Mouse (Mus musculus) hindbrain, embryonic 13.5 days (tissue): Measurements from ENCODE around the gene Gm27029. TPM values are rescaled to one million over a fixed set of nuclear protein-coding genes. Genes with fewer than 3 reads are reported as not detected.

Experiments used
- microRNA-seq: library from miRNA; unstranded; fragments of <30 nt; microRNA quantifications from one replicate; pipeline ENCODE4, GENCODE M21; 2016
- polyA plus RNA-seq: library from polyadenylated mRNA; unstranded; fragments of >200 nt; fragmentation: Nextera tagmentation; extraction: Ambion mirVana; gene quantifications from 2 replicates; pipeline ENCODE4 v1.2.1, GENCODE M21; 2015

Gene Gm27029
- polyA plus RNA-seq, 1 experiment from 2014 or later: 4.8 TPM

Small RNA genes within 50 kb of the gene (microRNA-seq; reads per million reads assigned to microRNA genes)
- not detected for gene Mir6929

Other genes starting within 250 kb of the Gm27029 start
- 0.13 and 0.18 TPM in 2 replicates for gene Ccr10, start 249.4 kb downstream of the Gm27029 start, polyA plus RNA-seq
- 20.4 and 20.7 TPM in 2 replicates for gene Ezh1, start 198.3 kb downstream of the Gm27029 start, polyA plus RNA-seq
- gene Ramp2, start 178.8 kb downstream of the Gm27029 start, polyA plus RNA-seq: 84.8 and 94.9 TPM in 2 replicates
- 110 and 115 TPM in 2 replicates for gene Vps25, start 171.1 kb downstream of the Gm27029 start, polyA plus RNA-seq
- gene Wnk4, start 164.2 kb downstream of the Gm27029 start, polyA plus RNA-seq: 7.0 and 7.7 TPM in 2 replicates
- 1.3 TPM in 2 replicates for gene Cntd1, start 145.8 kb downstream of the Gm27029 start, polyA plus RNA-seq
- gene Coa3, start 145.7 kb downstream of the Gm27029 start, polyA plus RNA-seq: 216 and 226 TPM in 2 replicates
- 166 and 188 TPM in 2 replicates for gene Becn1, start 122.5 kb downstream of the Gm27029 start, polyA plus RNA-seq
- gene Psme3, start 108.6 kb downstream of the Gm27029 start, polyA plus RNA-seq: 118 and 122 TPM in 2 replicates
- 1.9 and 2.4 TPM in 2 replicates for gene Aoc2, start 99.7 kb downstream of the Gm27029 start, polyA plus RNA-seq
- not detected in 2 replicates for gene Aoc3, start 94.2 kb downstream of the Gm27029 start, polyA plus RNA-seq
- not detected in 2 replicates for gene G6pc, start 57.2 kb downstream of the Gm27029 start, polyA plus RNA-seq
- 91.5 and 96.2 TPM in 2 replicates for gene Aarsd1, start 7.2 kb downstream of the Gm27029 start, polyA plus RNA-seq
- gene Rundc1, start 289 bp upstream of the Gm27029 start, polyA plus RNA-seq: 28.6 and 29.8 TPM in 2 replicates
- gene Ptges3l, start 537 bp upstream of the Gm27029 start, polyA plus RNA-seq: 2.3 and 2.8 TPM in 2 replicates
- gene Rpl27, start 17.5 kb upstream of the Gm27029 start, polyA plus RNA-seq: 301 and 310 TPM in 2 replicates
- 3.7 and 4.0 TPM in 2 replicates for gene Ifi35, start 23.6 kb upstream of the Gm27029 start, polyA plus RNA-seq
- 108 and 111 TPM in 2 replicates for gene Rnd2, start 40.2 kb upstream of the Gm27029 start, polyA plus RNA-seq
- gene Vat1, start 41.4 kb upstream of the Gm27029 start, polyA plus RNA-seq: 92.1 and 96.6 TPM in 2 replicates
- 2.9 TPM in 2 replicates for gene Brca1, start 127.2 kb upstream of the Gm27029 start, polyA plus RNA-seq
- gene Nbr1, start 127.4 kb upstream of the Gm27029 start, polyA plus RNA-seq: 98.7 and 104 TPM in 2 replicates
- gene Tmem106a, start 157.4 kb upstream of the Gm27029 start, polyA plus RNA-seq: 3.4 and 4.1 TPM in 2 replicates
- not detected in 2 replicates for gene Gm11634, start 174.5 kb upstream of the Gm27029 start, polyA plus RNA-seq
- gene Rdm1, start 202.4 kb upstream of the Gm27029 start, polyA plus RNA-seq: 15.5 and 18.9 TPM in 2 replicates
- 8.0 and 10.7 TPM in 2 replicates for gene Arl4d, start 240.7 kb upstream of the Gm27029 start, polyA plus RNA-seq